Mouse (Mus musculus) ZHBTc4 (cell line): ENCODE data around the gene Slc35f5.

ENCODE experiments used
- DNase-seq: peaks from one replicate; pipeline ENCODE4 v3.0.0-alpha.2; 2011; ENCODE audit warnings: low read depth, low spot score

Gene Slc35f5

GRCm38 (mm10) chr1:125560259-125561192 lies at the start of gene Slc35f5:
Gene Slc35f5, plus strand, starts transcription at chr1:125560595.
- DNase-seq, result peak; percentile 96

- peak; percentile 27 for DNase-seq
Observed at GRCm38 (mm10) chr1:125514706-125515105, 45.7 kb upstream of the Slc35f5 start.

GRCm38 (mm10) chr1:125516910-125517659 lies 43.3 kb upstream of the Slc35f5 start:
- DNase-seq, result peak; percentile 60

GRCm38 (mm10) chr1:125519107-125519611 lies 41.2 kb upstream of the Slc35f5 start:
- DNase-seq, result peak; percentile 89

- DNase-seq, result peak; percentile 80
Observed at GRCm38 (mm10) chr1:125525965-125526665, 34.3 kb upstream of the Slc35f5 start.

GRCm38 (mm10) chr1:125526666-125527004 lies 33.8 kb upstream of the Slc35f5 start:
- no peak for DNase-seq

GRCm38 (mm10) chr1:125527364-125527763 lies 33.0 kb upstream of the Slc35f5 start:
- DNase-seq, result no peak

GRCm38 (mm10) chr1:125533180-125533912 lies 27.0 kb upstream of the Slc35f5 start:
- peak; percentile 89 for DNase-seq

- no peak for DNase-seq
Observed at GRCm38 (mm10) chr1:125537131-125537530, 23.3 kb upstream of the Slc35f5 start.

- DNase-seq, result peak; percentile 47
Observed at GRCm38 (mm10) chr1:125537776-125538175, 22.6 kb upstream of the Slc35f5 start.

GRCm38 (mm10) chr1:125539312-125539711 lies 21.1 kb upstream of the Slc35f5 start:
- DNase-seq, result no peak

- DNase-seq, result no peak
Observed at GRCm38 (mm10) chr1:125542008-125542999, 18.1 kb upstream of the Slc35f5 start.

- DNase-seq, result no peak
Observed at GRCm38 (mm10) chr1:125549872-125550271, 10.5 kb upstream of the Slc35f5 start.

- DNase-seq, result no peak
Observed at GRCm38 (mm10) chr1:125550359-125550758, 10.0 kb upstream of the Slc35f5 start.

GRCm38 (mm10) chr1:125551564-125551963 lies 8.8 kb upstream of the Slc35f5 start:
- DNase-seq, result no peak

GRCm38 (mm10) chr1:125559261-125559660 lies 1.1 kb upstream of the Slc35f5 start:
- peak; percentile 64 for DNase-seq

GRCm38 (mm10) chr1:125559721-125560120 lies 674 bp upstream of the Slc35f5 start:
- no peak for DNase-seq

- DNase-seq, result peak; percentile 47
Observed at GRCm38 (mm10) chr1:125561206-125561605, 811 bp downstream of the Slc35f5 start.

- peak; percentile 22 for DNase-seq
Observed at GRCm38 (mm10) chr1:125561841-125562240, 1.4 kb downstream of the Slc35f5 start.

- no peak for DNase-seq
Observed at GRCm38 (mm10) chr1:125568126-125568525, 7.7 kb downstream of the Slc35f5 start.
